ENCODE assay signal across 20 mouse cellular contexts in the genomic region with DNA sequence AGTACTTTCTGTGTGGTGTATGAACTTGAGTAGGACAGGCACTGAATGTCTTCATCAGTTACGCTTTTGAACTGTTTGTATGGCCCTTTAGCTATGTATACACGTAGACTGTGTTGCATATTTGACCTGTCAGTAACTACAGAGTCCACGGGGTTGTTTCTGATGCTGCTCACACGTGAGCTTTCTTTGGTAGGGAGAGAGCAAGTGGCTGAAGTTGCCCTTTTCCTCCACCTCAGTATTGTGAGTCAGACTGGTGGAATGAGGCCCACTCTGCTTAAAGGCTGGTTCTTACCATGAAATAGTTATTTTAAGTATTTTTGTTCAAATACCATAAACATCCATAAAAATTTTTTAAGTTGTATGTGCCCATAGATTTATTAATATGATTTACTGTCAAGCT.
"Had no signal": no experiment of that assay in that cellular context is flagged by ENCODE, and none has a peak within 500 bp of the region (broad histone marks: within the 10 kb centered on the region; RNA-seq: fewer than 3 reads in every experiment).

No protein-coding gene starts in this region.

- H3K27me3 ChIP-seq: limb, embryonic 13.5 days; midbrain, embryonic 12.5 days; midbrain, embryonic 15.5 days; neural tube, embryonic 13.5 days; stomach, embryonic 15.5 days had no signal

- ATAC-seq: intestine, embryonic 16.5 days; lung, postnatal 0 days; midbrain, embryonic 15.5 days had no signal

- H3K4me3 ChIP-seq: layer of hippocampus, adult 2 months; limb, embryonic 10.5 days; limb, embryonic 13.5 days; midbrain, embryonic 12.5 days; midbrain, embryonic 15.5 days; myocyte; neural tube, embryonic 13.5 days; stomach, embryonic 15.5 days had no signal

- DNase-seq: kidney, adult 2 months; kidney, postnatal 25 days; layer of hippocampus, adult 9-11 months; lung, embryonic 14.5 days; retina, postnatal 1 day; right cerebral cortex, postnatal 25 days; spleen, adult 18-20 months; thymus, postnatal 25 days had no signal

- H3K4me2 ChIP-seq: limb, embryonic 13.5 days; lung, embryonic 14.5 days; midbrain, embryonic 12.5 days; midbrain, embryonic 15.5 days; neural tube, embryonic 13.5 days; stomach, embryonic 15.5 days had no signal

- H3K27ac ChIP-seq: kidney, postnatal 0 days; layer of hippocampus, adult 2 months; limb, embryonic 10.5 days; limb, embryonic 13.5 days; macrophage; midbrain, embryonic 12.5 days; midbrain, embryonic 15.5 days; neural tube, embryonic 13.5 days; stomach, embryonic 15.5 days had no signal

- H3K9ac ChIP-seq: limb, embryonic 13.5 days; lung, embryonic 14.5 days; midbrain, embryonic 12.5 days; midbrain, embryonic 15.5 days; neural tube, embryonic 13.5 days; stomach, embryonic 15.5 days had no signal

- H3K4me1 ChIP-seq: limb, embryonic 10.5 days; midbrain, embryonic 12.5 days; midbrain, embryonic 15.5 days; neural tube, embryonic 13.5 days; stomach, embryonic 15.5 days had no signal

- H3K9me3 ChIP-seq: limb, embryonic 10.5 days; limb, embryonic 13.5 days; midbrain, embryonic 12.5 days; midbrain, embryonic 15.5 days; neural tube, embryonic 13.5 days; stomach, embryonic 15.5 days had no signal
